ENCODE assay signal across 29 mouse cellular contexts in the genomic region with DNA sequence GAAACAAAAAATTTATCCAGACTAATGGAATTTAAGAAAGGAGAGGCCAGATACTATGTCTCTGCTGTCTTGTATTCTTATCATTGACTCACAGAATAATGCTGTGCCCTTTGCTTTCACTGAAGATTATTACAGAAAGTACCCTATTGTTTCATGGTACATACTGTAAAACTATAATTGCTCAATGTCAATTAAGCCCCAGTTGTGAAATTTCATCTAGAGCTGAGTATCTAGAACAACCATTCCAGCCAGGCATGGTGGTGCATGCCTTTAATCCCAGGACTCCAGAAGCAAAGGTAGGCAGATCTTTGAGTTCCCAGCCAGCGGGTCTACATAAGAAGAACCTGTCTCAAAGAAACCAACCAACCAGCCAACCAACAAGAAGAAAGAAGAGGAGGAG.
"Had no signal": no experiment of that assay in that cellular context is flagged by ENCODE, and none has a peak within 500 bp of the region (broad histone marks: within the 10 kb centered on the region; RNA-seq: fewer than 3 reads in every experiment).

No protein-coding gene starts in this region.

- H3K4me2 ChIP-seq: embryonic facial prominence, embryonic 12.5 days; embryonic facial prominence, embryonic 13.5 days; embryonic facial prominence, embryonic 15.5 days; forebrain, embryonic 12.5 days; forebrain, embryonic 13.5 days; forebrain, embryonic 15.5 days; heart, embryonic 11.5 days had no signal

- H3K27ac ChIP-seq: embryonic facial prominence, embryonic 10.5 days; embryonic facial prominence, embryonic 12.5 days; embryonic facial prominence, embryonic 13.5 days; embryonic facial prominence, embryonic 15.5 days; forebrain, embryonic 10.5 days; forebrain, embryonic 12.5 days; forebrain, embryonic 13.5 days; forebrain, embryonic 15.5 days; heart, embryonic 10.5 days had no signal

- ATAC-seq: forebrain, embryonic 13.5 days; forebrain, embryonic 14.5 days; forebrain, embryonic 15.5 days; forebrain, embryonic 16.5 days; forebrain, postnatal 0 days had no signal

- DNase-seq: cerebellum, adult 18-20 months; cerebellum, adult 2 months; cerebellum, adult 9-10 months; cerebellum, adult 9-11 months; cerebellum, postnatal 10 days; cerebellum, postnatal 14 days; cerebellum, postnatal 25 days; cerebellum, postnatal 36 days; embryo, embryonic 11 days; forebrain, postnatal 0 days; gastrocnemius, postnatal 10 days; gastrocnemius, postnatal 14 days; gastrocnemius, postnatal 25 days; gastrocnemius, postnatal 36 days; heart, adult 18-20 months; heart, adult 2 months had no signal

- H3K27me3 ChIP-seq: embryonic facial prominence, embryonic 12.5 days; embryonic facial prominence, embryonic 13.5 days; embryonic facial prominence, embryonic 15.5 days; forebrain, embryonic 12.5 days; forebrain, embryonic 13.5 days; forebrain, embryonic 15.5 days had no signal

- H3K9ac ChIP-seq: embryonic facial prominence, embryonic 12.5 days; embryonic facial prominence, embryonic 13.5 days; embryonic facial prominence, embryonic 15.5 days; forebrain, embryonic 12.5 days; forebrain, embryonic 13.5 days; forebrain, embryonic 15.5 days; forebrain, postnatal 0 days had no signal

- H3K4me1 ChIP-seq: embryonic facial prominence, embryonic 15.5 days; forebrain, embryonic 12.5 days; forebrain, embryonic 13.5 days; forebrain, embryonic 15.5 days had no signal

- H3K36me3 ChIP-seq: embryonic facial prominence, embryonic 10.5 days; embryonic facial prominence, embryonic 12.5 days; embryonic facial prominence, embryonic 13.5 days; embryonic facial prominence, embryonic 15.5 days; forebrain, embryonic 10.5 days; forebrain, embryonic 12.5 days; forebrain, embryonic 15.5 days; heart, embryonic 10.5 days had no signal

- H3K9me3 ChIP-seq: embryonic facial prominence, embryonic 10.5 days; embryonic facial prominence, embryonic 12.5 days; embryonic facial prominence, embryonic 13.5 days; embryonic facial prominence, embryonic 15.5 days; forebrain, embryonic 10.5 days; forebrain, embryonic 12.5 days; forebrain, embryonic 13.5 days; forebrain, embryonic 15.5 days; heart, embryonic 10.5 days had no signal

- H3K4me3 ChIP-seq: embryonic facial prominence, embryonic 10.5 days; embryonic facial prominence, embryonic 12.5 days; embryonic facial prominence, embryonic 13.5 days; embryonic facial prominence, embryonic 15.5 days; erythroblast, embryonic 14.5 days; forebrain, embryonic 10.5 days; forebrain, embryonic 12.5 days; forebrain, embryonic 13.5 days; forebrain, embryonic 15.5 days; heart, adult 2 months; heart, embryonic 10.5 days had no signal
